Mouse (Mus musculus) gastrocnemius, postnatal 14 days (tissue): ENCODE data around the gene 6430571L13Rik. TPM values are rescaled to one million over a fixed set of nuclear protein-coding genes. Genes with fewer than 3 reads are reported as not detected.

Source experiments
- total RNA-seq, 2 experiments: library from RNA; stranded (reverse); gene quantifications; 2 replicates each; pipeline ENCODE4 v1.2.3; 2021

Gene 6430571L13Rik
- total RNA-seq, 2 experiments from 2014 or later: 41.9 to 49.8 TPM

Other genes starting within 250 kb of the 6430571L13Rik start
- gene Dock3, start 108.7 kb upstream of the 6430571L13Rik start, total RNA-seq: not detected
- 10 to 100 TPM; 14.6 to 15.9 TPM for gene Mapkapk3, start 50.7 kb upstream of the 6430571L13Rik start, total RNA-seq
- gene Cish, start 44.6 kb upstream of the 6430571L13Rik start, total RNA-seq: 10 to 100 TPM; 17.2 to 23.8 TPM
- 10 to 100 TPM; 12.0 to 13.2 TPM for gene Hemk1, start 2.3 kb upstream of the 6430571L13Rik start, total RNA-seq
- 1 to 10 TPM in 1 of 2 experiments, under 1 TPM in 1; 0.78 to 1.0 TPM for gene Cacna2d2, start 59.0 kb downstream of the 6430571L13Rik start, total RNA-seq
- gene Tmem115, start 193.3 kb downstream of the 6430571L13Rik start, total RNA-seq: 10 to 100 TPM; 18.4 to 19.9 TPM
- 1 to 10 TPM; 2.2 to 2.5 TPM for gene Cyb561d2, start 201.6 kb downstream of the 6430571L13Rik start, total RNA-seq
- gene Nprl2, start 201.6 kb downstream of the 6430571L13Rik start, total RNA-seq: 1 to 10 TPM; 7.5 to 7.7 TPM
- not detected for gene Zmynd10, start 206.7 kb downstream of the 6430571L13Rik start, total RNA-seq
- 10 to 100 TPM; 11.1 to 11.6 TPM for gene Rassf1, start 211.0 kb downstream of the 6430571L13Rik start, total RNA-seq
- gene Tusc2, start 222.7 kb downstream of the 6430571L13Rik start, total RNA-seq: 10 to 100 TPM; 21.8 to 23.1 TPM
- gene Hyal2, start 227.3 kb downstream of the 6430571L13Rik start, total RNA-seq: 10 to 100 TPM; 12.7 to 14.5 TPM
- 1 to 10 TPM; 2.6 to 2.7 TPM for gene Hyal1, start 236.3 kb downstream of the 6430571L13Rik start, total RNA-seq
- 10 to 100 TPM; 12.0 TPM for gene Naa80, start 238.3 kb downstream of the 6430571L13Rik start, total RNA-seq
- under 1 TPM; 0.23 to 0.49 TPM for gene Hyal3, start 240.2 kb downstream of the 6430571L13Rik start, total RNA-seq
- 10 to 100 TPM; 33.5 to 42.7 TPM for gene Ifrd2, start 247.0 kb downstream of the 6430571L13Rik start, total RNA-seq